Mouse (Mus musculus): ENCODE measurements around the gene Catsper2. TPM values are rescaled to one million over a fixed set of nuclear protein-coding genes. Genes with fewer than 3 reads are reported as not detected.

Catsper2 gene
- polyA plus RNA-seq (2015; fragmentation: Nextera tagmentation; extraction: Ambion mirVana): 5.3 and 6.2 TPM in 2 replicates

- peak; percentile 99 for ATAC-seq (ENCODE audit: low FRiP score, low read depth)
- no peaks in the 10 kb centered on the region for H3K27me3 ChIP-seq
- H3K9me3 ChIP-seq: no peaks in the 10 kb centered on the region
- peak within 1 kb of the TSS; percentile 96 for H3K4me3 ChIP-seq
- peak within 1 kb of the TSS; percentile 70 for H3K4me2 ChIP-seq
- H3K4me1 ChIP-seq (replicated peaks): peaks cover 46% of the 10 kb centered on the region
- peak within 1 kb of the TSS; percentile 97 for H3K27ac ChIP-seq (replicated peaks)
- under 1% methylated on average over 63 of the region's 68 CpGs for WGBS
- H3K36me3 ChIP-seq: peaks cover 13% of the 10 kb centered on the region; the same call in 1 of the 2 replicates
- H3K9ac ChIP-seq: peak within 1 kb of the TSS; percentile 96
Measured at GRCm38 (mm10) chr2:121413387-121414042, at the start of gene Catsper2, which contains the start of gene Pdia3. Catsper2 (minus strand) TSS chr2:121413792. Pdia3 (plus strand) TSS chr2:121413775.

DNA sequence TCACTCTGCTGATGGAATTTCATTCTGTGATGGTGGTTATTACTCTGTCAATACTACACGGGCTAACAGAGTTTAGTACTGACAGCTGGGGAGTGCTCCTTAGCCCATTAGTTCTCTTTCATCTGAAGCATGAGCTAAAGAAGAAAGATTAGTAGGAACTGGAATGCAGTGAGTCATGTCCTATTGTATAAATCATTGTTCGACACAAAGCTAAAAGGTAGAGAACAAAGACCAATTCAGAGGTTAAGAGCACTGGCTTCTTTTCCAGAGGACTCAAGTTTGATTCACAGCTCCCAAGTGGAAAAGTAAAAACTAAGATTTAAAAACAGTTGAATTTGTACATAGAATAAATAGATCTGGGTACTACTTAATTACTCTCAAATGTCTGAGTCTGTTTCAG, 46.5 kb upstream of the Catsper2 start:
- H3K4me2 ChIP-seq: no peak overlapping the region
- no peaks in the 10 kb centered on the region for H3K9me3 ChIP-seq
- H3K36me3 ChIP-seq: peaks cover 18% of the 10 kb centered on the region
- ATAC-seq (ENCODE audit: low FRiP score, low read depth): no peak
- H3K9ac ChIP-seq: no peak overlapping the region
- no peaks in the 10 kb centered on the region for H3K27me3 ChIP-seq
- H3K4me3 ChIP-seq: no peak overlapping the region
- H3K4me1 ChIP-seq (replicated peaks): peaks cover 18% of the 10 kb centered on the region
- no peak overlapping the region for H3K27ac ChIP-seq (replicated peaks)
- 60% methylated on average over 2 of the region's 2 CpGs for WGBS

GRCm38 (mm10) chr2:121456692-121457642, 43.4 kb upstream of the Catsper2 start, which contains the start of gene Serinc4:
Serinc4 (minus strand) TSS chr2:121456781.
- peaks cover 18% of the 10 kb centered on the region for H3K4me1 ChIP-seq (replicated peaks)
- ATAC-seq (ENCODE audit: low FRiP score, low read depth): peak; percentile 93

GRCm38 (mm10) chr2:121455534-121455933, 41.9 kb upstream of the Catsper2 start:
- no peak overlapping the region for H3K4me3 ChIP-seq
- H3K9ac ChIP-seq: no peak overlapping the region
- peaks cover 27% of the 10 kb centered on the region for H3K4me1 ChIP-seq (replicated peaks)
- H3K36me3 ChIP-seq: peaks cover 20% of the 10 kb centered on the region
- no peak overlapping the region for H3K4me2 ChIP-seq
- H3K27me3 ChIP-seq: no peaks in the 10 kb centered on the region
- no peaks in the 10 kb centered on the region for H3K9me3 ChIP-seq
- 88% methylated on average over 5 of the region's 5 CpGs for WGBS
- H3K27ac ChIP-seq (replicated peaks): no peak overlapping the region
- no peak for ATAC-seq (ENCODE audit: low FRiP score, low read depth)

More at GRCm38 (mm10) chr2:121456692-121457642, 43.4 kb upstream of the Catsper2 start, which contains the start of gene Serinc4:
- 4% methylated on average over 41 of the region's 41 CpGs for WGBS
- H3K27ac ChIP-seq (replicated peaks): peak within 1 kb of the TSS; percentile 71
- peak within 1 kb of the TSS; percentile 66 for H3K4me2 ChIP-seq
- H3K9me3 ChIP-seq: no peaks in the 10 kb centered on the region
- peak within 1 kb of the TSS; percentile 89 for H3K4me3 ChIP-seq
- H3K9ac ChIP-seq: peak within 1 kb of the TSS; percentile 70
- H3K36me3 ChIP-seq: peaks cover 24% of the 10 kb centered on the region
- no peaks in the 10 kb centered on the region for H3K27me3 ChIP-seq

GRCm38 (mm10) chr2:121453917-121454316, 40.3 kb upstream of the Catsper2 start:
- Histone ChIP-seq H3K9ac (no peak overlapping the region), H3K27ac (replicated peaks) (no peak overlapping the region), H3K9me3 (no peaks in the 10 kb centered on the region), H3K36me3 (peaks cover 13% of the 10 kb centered on the region), H3K4me2 (no peak overlapping the region), H3K4me3 (no peak overlapping the region), H3K27me3 (no peaks in the 10 kb centered on the region), H3K4me1 (replicated peaks) (peaks cover 33% of the 10 kb centered on the region)
- WGBS: 87% methylated on average over 6 of the region's 6 CpGs
- no peak for ATAC-seq (ENCODE audit: low FRiP score, low read depth)

DNA sequence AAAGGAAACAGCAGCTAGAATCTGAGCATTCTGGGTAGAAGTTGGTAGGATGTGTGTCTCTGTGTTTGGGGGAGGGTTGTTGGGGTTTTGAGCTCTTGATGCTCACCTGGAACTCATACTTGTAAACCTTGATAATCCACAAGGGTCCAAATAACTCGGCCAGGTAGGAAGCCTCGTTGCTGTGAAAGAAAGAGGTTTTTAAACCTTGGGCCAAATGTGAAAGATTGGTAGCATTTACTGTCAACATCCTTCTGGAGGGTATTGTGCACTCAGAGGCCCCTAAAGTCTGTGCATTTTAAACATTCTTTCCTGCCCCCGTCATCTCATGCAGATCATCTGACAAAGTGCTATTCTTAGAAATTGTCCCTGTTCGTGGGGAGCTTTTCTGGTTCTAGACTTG, 39.4 kb upstream of the Catsper2 start, which contains the start of gene Hypk:
TSS of gene Hypk (plus strand) at position 301 of the 400 bp plus-strand sequence.
- no peak for ATAC-seq (ENCODE audit: low FRiP score, low read depth)
- Histone ChIP-seq H3K36me3 (peaks cover 9% of the 10 kb centered on the region), H3K4me2 (no peak within 1 kb of the TSS), H3K27me3 (no peaks in the 10 kb centered on the region), H3K4me1 (replicated peaks) (peaks cover 34% of the 10 kb centered on the region), H3K9me3 (no peaks in the 10 kb centered on the region), H3K9ac (no peak within 1 kb of the TSS), H3K4me3 (no peak within 1 kb of the TSS), H3K27ac (replicated peaks) (no peak within 1 kb of the TSS)
- WGBS: 80% methylated on average over 4 of the region's 4 CpGs

GRCm38 (mm10) chr2:121452361-121452760, 38.8 kb upstream of the Catsper2 start:
- H3K9ac ChIP-seq: no peak overlapping the region

DNA sequence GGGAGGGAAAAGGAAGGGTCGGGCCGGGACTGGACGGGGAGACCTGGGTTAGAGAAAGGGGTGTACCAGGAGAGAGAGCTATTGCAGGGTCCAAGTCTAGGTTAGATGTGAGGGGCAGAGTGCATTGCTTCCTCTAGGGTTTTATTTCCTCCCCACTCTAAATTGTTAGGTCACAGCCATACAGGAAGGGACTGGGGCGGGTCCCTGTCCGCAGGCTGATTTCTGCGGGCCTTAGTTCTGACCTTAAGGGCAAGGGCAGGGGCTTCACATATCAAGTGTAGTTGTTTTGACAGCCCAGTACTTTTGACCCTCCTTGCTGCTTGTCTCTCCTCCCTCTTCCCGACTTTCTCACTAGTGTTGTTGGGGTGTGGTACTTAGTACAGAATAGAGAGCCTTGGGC, 36.5 kb upstream of the Catsper2 start:
- peak overlapping the region; percentile 97 for H3K9ac ChIP-seq
- H3K4me1 ChIP-seq (replicated peaks): peaks cover 24% of the 10 kb centered on the region
- H3K27ac ChIP-seq (replicated peaks): peak overlapping the region; percentile 98
- no peaks in the 10 kb centered on the region for H3K9me3 ChIP-seq
- H3K4me2 ChIP-seq: peak overlapping the region; percentile 84
- H3K4me3 ChIP-seq: peak overlapping the region; percentile 99
- no peaks in the 10 kb centered on the region for H3K27me3 ChIP-seq
- 3% methylated on average over 7 of the region's 7 CpGs for WGBS
- peaks cover 9% of the 10 kb centered on the region for H3K36me3 ChIP-seq
- ATAC-seq (ENCODE audit: low FRiP score, low read depth): no peak

More at GRCm38 (mm10) chr2:121452361-121452760, 38.8 kb upstream of the Catsper2 start:
- Histone ChIP-seq H3K36me3 (peaks cover 9% of the 10 kb centered on the region), H3K27me3 (no peaks in the 10 kb centered on the region), H3K4me3 (no peak overlapping the region), H3K9me3 (no peaks in the 10 kb centered on the region), H3K4me1 (replicated peaks) (peaks cover 31% of the 10 kb centered on the region), H3K4me2 (no peak overlapping the region), H3K27ac (replicated peaks) (no peak overlapping the region)
- 82% methylated on average over 4 of the region's 4 CpGs for WGBS
- ATAC-seq (ENCODE audit: low FRiP score, low read depth): no peak

DNA sequence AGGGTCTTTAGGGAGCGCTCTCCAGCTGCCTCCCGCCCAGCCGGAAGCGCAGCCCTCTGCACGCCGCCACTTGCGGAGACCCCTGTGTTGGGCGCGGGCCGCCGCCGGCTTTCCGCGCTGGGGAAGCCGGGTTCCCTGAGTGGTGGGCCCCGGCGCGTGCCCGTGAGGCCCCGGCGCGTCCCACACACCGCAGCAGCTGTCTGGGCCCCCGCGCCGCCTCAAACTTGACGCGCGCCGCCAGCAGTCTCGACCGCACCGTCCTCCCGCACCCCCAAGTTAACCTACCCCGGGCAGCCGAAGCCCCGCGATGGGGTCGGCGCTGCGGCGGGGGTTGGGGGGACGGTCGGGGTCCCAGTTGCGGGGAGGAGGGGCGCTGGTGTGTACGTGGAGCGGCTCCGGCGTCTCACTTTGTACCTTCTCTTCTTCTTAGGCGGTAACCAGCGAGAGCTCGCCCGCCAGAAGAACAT, 36.0 kb upstream of the Catsper2 start:
- peak; percentile 69 for ATAC-seq (ENCODE audit: low FRiP score, low read depth)
- Histone ChIP-seq H3K27me3 (no peaks in the 10 kb centered on the region), H3K27ac (replicated peaks) (peak overlapping the region; percentile 98), H3K9me3 (no peaks in the 10 kb centered on the region), H3K9ac (peak overlapping the region; percentile 97), H3K4me1 (replicated peaks) (peaks cover 24% of the 10 kb centered on the region), H3K36me3 (peaks cover 9% of the 10 kb centered on the region), H3K4me3 (peak overlapping the region; percentile 99), H3K4me2 (peak overlapping the region; percentile 84)
- under 1% methylated on average over 54 of the region's 54 CpGs for WGBS

DNA sequence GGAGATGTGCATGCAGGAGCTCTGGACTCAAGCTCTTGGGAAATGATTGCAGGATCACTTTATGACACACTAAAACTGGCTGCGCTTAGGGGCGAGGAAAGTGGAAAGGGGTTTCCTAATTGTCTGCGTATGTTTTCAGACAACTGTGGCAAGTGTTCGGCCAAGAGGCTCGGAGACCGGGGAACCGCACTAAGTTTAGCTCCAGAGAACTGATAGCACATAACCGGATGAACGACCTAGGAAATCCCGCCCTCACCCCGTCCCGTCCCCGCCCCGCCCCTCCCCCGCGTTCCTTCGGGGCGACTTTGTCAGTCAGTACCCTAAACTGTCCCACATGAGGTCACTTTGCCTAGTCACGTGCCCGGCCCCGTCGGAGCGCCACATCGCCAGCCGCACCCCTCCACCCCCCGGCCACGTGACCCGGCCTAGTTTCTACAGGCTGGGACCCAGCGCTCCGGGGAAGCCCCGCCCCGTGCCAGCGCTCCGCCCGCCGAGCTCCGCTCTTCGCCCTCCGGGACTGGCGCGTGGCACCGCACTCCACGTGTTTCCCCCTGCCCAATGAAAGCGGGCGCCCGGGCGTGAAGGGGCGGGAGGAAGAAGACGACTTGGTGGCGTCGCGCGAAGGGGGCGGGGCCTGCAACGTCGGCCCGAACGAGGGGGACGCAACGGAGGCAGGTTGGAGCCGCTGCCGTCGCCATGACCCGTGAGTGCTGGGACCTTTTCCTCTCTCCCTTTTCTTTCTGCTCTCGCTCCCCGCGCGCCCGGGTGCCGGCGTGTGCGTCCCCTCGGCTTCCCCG, 35.3 kb upstream of the Catsper2 start, which contains the start of gene Serf2:
TSS of gene Serf2 (plus strand) at position 457 of the 797 bp plus-strand sequence.
- H3K36me3 ChIP-seq: peaks cover 9% of the 10 kb centered on the region
- under 1% methylated on average over 64 of the region's 74 CpGs for WGBS
- peaks cover 5% of the 10 kb centered on the region; the same call in 1 of the 2 replicates for H3K27me3 ChIP-seq
- peak within 1 kb of the TSS; percentile 84 for H3K4me2 ChIP-seq
- H3K4me1 ChIP-seq (replicated peaks): peaks cover 24% of the 10 kb centered on the region
- ATAC-seq (ENCODE audit: low FRiP score, low read depth): peak; percentile 98
- H3K9me3 ChIP-seq: no peaks in the 10 kb centered on the region
- peak within 1 kb of the TSS; percentile 98 for H3K27ac ChIP-seq (replicated peaks)
- H3K9ac ChIP-seq: peak within 1 kb of the TSS; percentile 97
- H3K4me3 ChIP-seq: peak within 1 kb of the TSS; percentile 99

DNA sequence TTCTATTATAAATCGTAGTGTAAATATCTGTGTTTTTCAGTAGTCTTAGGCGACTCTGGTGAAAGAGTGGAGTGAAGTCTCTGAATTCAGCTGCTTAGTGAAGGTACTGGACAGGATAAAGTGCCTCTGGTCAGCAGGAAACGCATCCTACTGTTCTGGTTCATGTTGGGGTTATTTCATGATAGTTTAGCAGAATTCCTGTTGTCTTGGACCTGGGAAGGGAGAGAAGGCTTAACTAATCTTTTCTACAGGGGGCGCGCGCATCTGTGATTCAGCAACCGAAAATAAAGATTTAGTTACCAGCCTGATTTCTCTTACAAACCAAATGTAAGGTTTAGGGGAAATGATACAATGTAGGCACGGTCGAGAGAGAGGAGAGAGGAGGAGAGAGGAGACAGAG, 34.5 kb upstream of the Catsper2 start:
- Histone ChIP-seq H3K36me3 (peaks cover 9% of the 10 kb centered on the region), H3K4me3 (peak overlapping the region; percentile 99), H3K27ac (replicated peaks) (peak overlapping the region; percentile 98), H3K9me3 (no peaks in the 10 kb centered on the region), H3K27me3 (peaks cover 6% of the 10 kb centered on the region; the same call in 1 of the 2 replicates), H3K4me2 (peak overlapping the region; percentile 81), H3K4me1 (replicated peaks) (peaks cover 26% of the 10 kb centered on the region), H3K9ac (peak overlapping the region; percentile 39; the same call in 1 of the 2 replicates)
- no peak for ATAC-seq (ENCODE audit: low FRiP score, low read depth)
- 19% methylated on average over 9 of the region's 9 CpGs for WGBS

Measured in hindbrain, embryonic 15.5 days (tissue).